Mouse (Mus musculus) megakaryocyte, embryonic 14.5 days (primary cell): ENCODE data around the gene Pisd.

Experiments used
- FLI1 ChIP-seq: IDR thresholded peaks from 2 replicates; pipeline ENCODE4 v1.6.1; 2012; ENCODE audit warnings: low read length, inconsistent platforms, mixed read lengths
- GATA1 ChIP-seq: IDR thresholded peaks from 3 replicates; pipeline ENCODE4 v1.6.1; 2012; ENCODE audit warnings: mixed read lengths, low read length, inconsistent platforms, borderline replicate concordance

DNA sequence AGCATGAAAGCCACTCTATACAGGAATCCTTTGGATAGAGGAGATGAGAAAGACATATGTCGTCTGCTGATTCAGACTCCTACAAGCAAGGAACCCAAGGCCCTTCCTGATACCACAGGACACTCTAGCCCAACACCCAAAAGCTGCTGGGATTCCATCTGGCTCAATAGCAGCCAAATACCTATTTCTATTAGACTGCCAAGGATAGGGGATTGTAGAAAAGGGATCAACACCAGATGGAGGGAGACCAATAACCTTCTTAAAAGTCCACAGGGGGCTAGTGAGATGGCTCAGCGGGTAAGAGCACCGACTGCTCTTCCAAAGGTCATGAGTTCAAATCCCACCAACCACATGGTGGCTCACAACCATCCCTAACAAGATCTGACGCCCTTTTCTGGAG, 29.9 kb upstream of the Pisd start:
- TF ChIP-seq GATA1 (no peak), FLI1 (no peak)
